Mouse (Mus musculus) G1E-ER4 (cell line): ENCODE data around the gene Cd247. TPM values are rescaled to one million over a fixed set of nuclear protein-coding genes. Genes with fewer than 3 reads are reported as not detected.

Experiments used
- GATA1 ChIP-seq: IDR thresholded peaks from one replicate; pipeline ENCODE4 v1.8.0; 2012; ENCODE audit warnings: low read length, inconsistent platforms
- polyA plus RNA-seq: library from polyadenylated mRNA; stranded (reverse); fragments of >175 nt; gene quantifications from 2 replicates; pipeline ENCODE4 v1.2.3, GENCODE M21; 2012

Gene Cd247
- polyA plus RNA-seq, 1 experiment = 0.41 TPM

DNA sequence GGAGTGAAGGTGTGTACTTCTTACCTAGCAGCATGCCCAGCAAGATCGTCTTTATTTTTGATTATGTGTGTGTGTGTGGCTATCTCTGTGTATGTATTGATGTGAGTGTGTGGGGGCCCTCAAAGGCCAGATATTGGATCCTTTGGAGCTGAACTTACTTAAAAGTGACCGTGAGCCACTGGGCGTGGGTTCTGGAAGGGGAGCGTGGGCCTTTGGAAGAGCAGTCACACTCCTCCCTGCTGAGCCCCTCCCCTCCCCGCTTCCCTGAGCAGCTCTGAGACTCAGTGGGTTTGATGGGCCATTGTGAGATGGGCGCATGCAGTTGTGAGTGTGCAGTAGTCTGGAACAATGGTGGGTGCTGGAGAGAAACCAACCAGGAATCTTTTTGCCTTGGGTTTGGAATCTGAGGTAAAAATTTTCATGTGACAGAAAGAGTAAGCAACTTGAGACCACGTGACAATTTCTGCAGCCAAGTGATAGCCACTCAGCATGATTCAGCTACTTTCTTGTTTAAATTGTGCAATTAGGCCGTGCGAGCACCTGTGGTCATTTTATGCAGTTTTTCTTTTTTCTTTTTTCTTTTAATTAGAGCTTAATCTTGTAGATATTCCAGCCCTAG, 19.5 kb upstream of the Cd247 start:
- no peak for TF ChIP-seq GATA1

DNA sequence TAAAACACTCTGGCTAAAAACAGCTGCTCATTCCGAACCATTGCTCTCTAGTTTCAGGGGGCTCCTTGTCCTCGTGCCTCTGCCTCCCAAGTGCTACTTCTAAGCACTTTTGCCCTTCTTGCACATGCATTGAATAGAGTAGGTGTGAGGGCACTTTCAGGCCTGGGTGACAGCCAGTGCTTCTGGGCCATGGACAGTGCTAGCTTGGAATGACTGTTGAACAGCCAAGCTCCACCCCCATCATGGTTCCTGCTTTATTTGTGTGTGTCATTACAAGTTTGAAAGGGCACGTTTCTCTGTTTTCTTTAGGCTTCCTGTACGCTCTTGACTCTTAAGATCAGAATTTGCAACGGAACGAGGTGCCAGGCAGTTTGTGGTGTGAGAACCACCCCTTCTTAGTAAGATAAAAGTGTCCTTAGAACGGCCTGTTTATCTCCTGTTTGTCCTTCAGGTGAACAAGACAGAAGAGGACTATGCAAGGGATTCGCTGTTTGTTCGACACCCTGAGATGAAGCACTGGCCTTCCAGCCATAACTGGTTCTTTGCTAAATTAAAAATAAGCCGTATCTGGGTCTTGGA, 18.2 kb upstream of the Cd247 start:
- no peak for TF ChIP-seq GATA1

DNA sequence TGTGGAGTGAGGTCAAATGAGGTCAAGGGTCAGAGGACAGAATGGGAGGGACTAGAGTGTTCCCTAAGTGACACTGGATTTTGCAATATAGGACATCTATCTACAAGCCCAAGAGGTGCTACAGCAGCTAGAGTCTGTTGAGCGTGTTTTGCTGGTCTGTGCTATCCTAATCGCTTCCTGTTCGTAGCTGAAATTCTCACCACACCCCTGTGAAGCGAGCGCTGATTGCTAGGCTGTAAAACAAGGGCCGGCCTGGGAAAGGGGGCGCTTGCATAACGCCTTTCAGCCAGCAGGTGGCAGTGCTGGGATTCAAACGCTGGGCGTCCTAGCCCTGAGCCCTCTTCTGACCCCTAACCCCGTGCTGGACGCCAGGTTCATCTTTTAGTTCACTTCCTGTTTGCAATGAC, 17.0 kb upstream of the Cd247 start:
- no peak for TF ChIP-seq GATA1

GRCm38 (mm10) chr1:165771998-165772397, 16.5 kb upstream of the Cd247 start:
- no peak for TF ChIP-seq GATA1

DNA sequence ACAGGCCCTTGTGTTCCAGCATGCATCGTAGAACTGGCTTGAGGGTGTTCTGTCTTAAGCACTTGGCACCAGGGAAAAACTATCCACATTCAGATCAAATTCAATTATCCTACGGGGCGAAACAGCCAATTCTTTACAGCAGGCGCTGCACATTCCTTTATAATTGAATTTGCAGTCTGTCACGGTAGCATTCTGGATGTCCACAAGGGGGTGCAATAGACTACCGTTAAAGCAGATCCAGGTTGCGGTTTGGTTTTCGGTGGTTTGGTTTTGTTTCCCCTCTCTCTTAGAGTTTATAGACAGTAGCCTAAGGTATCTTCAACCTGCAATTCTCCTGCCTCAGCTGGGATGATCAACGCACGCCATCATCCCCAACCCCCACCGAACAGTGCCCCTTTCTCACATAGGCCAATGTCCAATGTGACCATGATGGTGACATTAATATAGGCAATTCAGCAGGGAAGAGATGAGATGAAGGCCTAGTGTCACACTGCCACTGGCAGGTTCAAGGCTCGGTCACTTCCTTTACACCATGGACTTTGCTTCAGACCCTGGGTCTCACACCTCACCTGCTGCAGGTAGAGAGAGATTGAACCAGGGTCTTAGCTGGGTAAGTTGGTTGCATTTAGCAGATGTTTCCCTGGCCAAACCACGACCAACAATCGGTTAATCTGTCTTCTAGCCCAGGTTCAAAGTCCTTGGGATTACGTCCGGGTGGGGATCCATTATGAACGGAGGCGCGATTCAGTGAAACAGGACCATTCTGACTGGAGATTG, 12.8 kb upstream of the Cd247 start:
- no peak for TF ChIP-seq GATA1

DNA sequence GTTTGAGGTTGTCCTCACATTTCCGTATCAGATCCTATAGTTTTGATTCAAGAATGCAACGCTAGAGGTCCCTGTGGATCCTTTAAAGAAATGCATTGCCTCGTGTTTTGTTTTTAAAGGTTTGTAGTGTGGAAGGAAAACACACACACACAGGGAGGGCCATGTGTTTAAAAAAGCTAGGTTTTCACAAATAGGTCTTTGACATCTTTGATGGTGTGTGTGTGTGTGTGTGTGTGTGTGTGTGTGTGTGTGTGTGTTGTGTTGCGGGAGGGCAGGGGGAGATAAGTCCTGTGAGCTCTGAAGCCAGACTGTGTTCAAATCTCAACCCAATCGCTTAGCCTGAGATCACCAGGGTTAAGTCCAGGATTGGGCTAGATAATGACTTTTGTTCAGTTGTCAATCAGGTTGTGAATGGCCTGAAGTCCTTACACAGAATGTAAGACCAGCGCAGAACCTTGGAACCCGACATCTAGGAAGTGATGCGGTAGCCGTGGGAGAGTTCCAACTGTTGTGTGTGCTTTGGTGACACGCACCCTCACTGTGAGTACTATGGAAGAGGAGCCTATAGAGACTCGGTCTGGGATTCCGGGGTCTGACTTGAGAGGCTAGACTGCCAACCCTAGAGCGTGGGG, 8.4 kb upstream of the Cd247 start:
- no peak for TF ChIP-seq GATA1

- no peak for TF ChIP-seq GATA1
These were observed 7.8 kb upstream of the Cd247 start for GRCm38 (mm10) chr1:165780586-165781111.

- no peak for TF ChIP-seq GATA1
These were observed 7.1 kb upstream of the Cd247 start for GRCm38 (mm10) chr1:165781426-165781825.

DNA sequence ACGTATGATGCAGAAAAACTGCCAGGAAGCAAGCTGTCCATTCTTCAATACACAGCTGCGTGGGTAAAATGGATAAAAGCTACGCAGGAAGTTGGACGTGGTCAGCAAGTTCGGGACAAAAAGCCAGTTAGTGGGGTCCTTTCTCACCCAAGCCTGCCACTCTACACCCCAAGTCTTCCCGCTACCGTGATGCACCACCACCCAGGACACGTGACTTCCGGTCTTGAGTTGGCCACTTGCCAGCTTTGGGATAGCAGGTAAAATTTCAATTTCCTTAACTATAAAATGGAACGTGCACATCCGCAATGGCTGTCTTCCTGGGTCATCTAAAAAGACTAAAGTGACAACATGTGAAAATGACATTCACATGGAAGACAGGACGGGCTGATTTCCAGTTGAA, 6.6 kb upstream of the Cd247 start:
- TF ChIP-seq GATA1 = no peak

DNA sequence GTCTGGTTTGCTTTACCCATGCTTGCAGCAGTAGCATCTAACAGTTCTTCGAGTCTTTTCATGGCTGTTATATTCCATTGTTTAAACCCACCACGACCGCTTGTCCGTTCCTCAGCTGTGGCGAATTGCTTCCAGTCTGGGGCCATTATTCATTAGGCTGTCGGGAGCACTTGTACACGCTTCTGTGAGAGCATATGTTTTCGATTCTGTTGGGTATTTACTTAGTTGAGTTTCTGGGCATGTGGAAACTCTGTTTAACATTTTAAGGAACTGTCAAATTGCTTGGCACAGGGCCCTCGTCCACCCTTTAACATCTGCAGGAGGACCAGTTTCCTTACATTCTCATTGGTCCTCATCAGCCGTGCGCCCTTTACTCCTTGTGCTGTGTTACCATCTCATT, 2.2 kb upstream of the Cd247 start:
- no peak for TF ChIP-seq GATA1

GRCm38 (mm10) chr1:165789066-165789660, 682 bp downstream of the Cd247 start:
- TF ChIP-seq GATA1 = no peak

DNA sequence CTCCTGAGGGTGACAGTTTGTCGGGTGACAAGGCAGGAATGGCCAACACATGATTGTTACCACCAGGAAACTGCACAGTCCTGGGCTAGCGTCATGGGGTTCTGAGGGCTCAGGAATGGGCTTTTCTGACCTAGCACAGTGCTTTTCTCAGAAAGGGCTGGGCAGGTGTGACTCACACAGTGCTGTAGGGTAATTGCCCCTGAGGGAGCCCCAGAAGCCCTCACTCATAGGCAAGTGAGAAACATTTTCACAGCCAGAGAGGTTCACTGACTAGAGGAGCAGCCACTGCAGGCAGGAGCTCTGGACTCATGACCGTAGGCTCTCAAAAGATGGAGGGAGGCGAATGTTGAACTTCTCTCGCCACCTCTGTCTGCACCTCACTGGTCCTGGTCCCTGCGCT, 1.5 kb downstream of the Cd247 start:
- TF ChIP-seq GATA1 = no peak

- no peak for TF ChIP-seq GATA1
These were observed 2.2 kb downstream of the Cd247 start for GRCm38 (mm10) chr1:165790461-165791210.

- TF ChIP-seq GATA1 = no peak
These were observed 2.9 kb downstream of the Cd247 start for GRCm38 (mm10) chr1:165791411-165791810.

- no peak for TF ChIP-seq GATA1
These were observed 13.3 kb downstream of the Cd247 start for GRCm38 (mm10) chr1:165801709-165802310.
